Mouse (Mus musculus) stomach, postnatal 0 days (tissue): ENCODE data around the gene Dnajc2. TPM values are rescaled to one million over a fixed set of nuclear protein-coding genes. Genes with fewer than 3 reads are reported as not detected.
A peak's percentile ranks its signal among the peaks of the same experiment; 100 is the strongest.

Source experiments
- ATAC-seq: fragments of 200-750 bp; cut with Nextera tagmentation; 2 replicates; pipeline ENCODE4 v1.8.0; 2017; ENCODE audit not compliant: low FRiP score, low TSS enrichment
- DNase-seq: peaks from one replicate; pipeline ENCODE4 v3.0.0-alpha.2; 2016; ENCODE audit warnings: low spot score
- H3K27ac ChIP-seq: fragments of 300-500 bp; sonication (generic); replicated peaks from 2 replicates; pipeline ENCODE4 v1.5.1; 2014; ENCODE audit warnings: mild to moderate bottlenecking, control low read depth
- H3K27me3 ChIP-seq: fragments of 300-500 bp; sonication (generic); 2 replicates; pipeline ENCODE4 v1.6.1; 2014; ENCODE audit warnings: low read length; ENCODE audit not compliant: control insufficient read depth, insufficient read depth
- H3K36me3 ChIP-seq: fragments of 300-500 bp; sonication (generic); 2 replicates; pipeline ENCODE4 v1.6.1; 2014; ENCODE audit warnings: low read length, mixed read lengths; ENCODE audit not compliant: control insufficient read depth, insufficient read depth
- H3K4me1 ChIP-seq: fragments of 300-500 bp; sonication (generic); replicated peaks from 2 replicates; pipeline ENCODE4 v1.6.1; 2014; ENCODE audit warnings: antibody characterized with exemption; ENCODE audit not compliant: control insufficient read depth, insufficient read depth
- H3K4me2 ChIP-seq: fragments of 300-500 bp; sonication (generic); replicated peaks from 2 replicates; pipeline ENCODE4 v1.6.1; 2014; ENCODE audit warnings: low read depth, mild to moderate bottlenecking, control low read depth, moderate library complexity
- H3K4me3 ChIP-seq: fragments of 300-500 bp; sonication (generic); 2 replicates; pipeline ENCODE4 v1.5.1; 2014; ENCODE audit warnings: low read depth, low read length, control low read depth
- H3K9ac ChIP-seq: fragments of 300-500 bp; sonication (generic); 2 replicates; pipeline ENCODE4 v1.6.1; 2014; ENCODE audit warnings: mild to moderate bottlenecking, low read length, control low read depth, mixed read lengths
- H3K9me3 ChIP-seq: fragments of 300-500 bp; sonication (generic); 2 replicates; pipeline ENCODE4 v1.6.1; 2016; ENCODE audit warnings: low read length; ENCODE audit not compliant: control insufficient read depth
- CTCF ChIP-seq: IDR thresholded peaks from 2 replicates; pipeline ENCODE4 v1.5.1; 2016; ENCODE audit warnings: antibody characterized with exemption, low read depth, mild to moderate bottlenecking, moderate library complexity
- EP300 ChIP-seq: optimal IDR thresholded peaks from 2 replicates; pipeline ENCODE3; 2016; ENCODE audit warnings: antibody characterized with exemption
- WGBS: fragments of 180-500 bp; shearing (Covaris S2); extraction: QIAGEN DNeasy Blood & Tissue Kit; methylation state at CpG from one replicate; pipeline ENCODE4 v1.1.7; 2014; 5-methylcytosine and 5-hydroxymethylcytosine counted together
- polyA plus RNA-seq: library from polyadenylated mRNA; unstranded; fragments of >200 nt; fragmentation: Nextera tagmentation; extraction: Ambion mirVana; gene quantifications from 2 replicates; pipeline ENCODE4 v1.2.1, GENCODE M21; 2015

Gene Dnajc2
- polyA plus RNA-seq, 1 experiment from 2014 or later = 43.6 TPM

DNA sequence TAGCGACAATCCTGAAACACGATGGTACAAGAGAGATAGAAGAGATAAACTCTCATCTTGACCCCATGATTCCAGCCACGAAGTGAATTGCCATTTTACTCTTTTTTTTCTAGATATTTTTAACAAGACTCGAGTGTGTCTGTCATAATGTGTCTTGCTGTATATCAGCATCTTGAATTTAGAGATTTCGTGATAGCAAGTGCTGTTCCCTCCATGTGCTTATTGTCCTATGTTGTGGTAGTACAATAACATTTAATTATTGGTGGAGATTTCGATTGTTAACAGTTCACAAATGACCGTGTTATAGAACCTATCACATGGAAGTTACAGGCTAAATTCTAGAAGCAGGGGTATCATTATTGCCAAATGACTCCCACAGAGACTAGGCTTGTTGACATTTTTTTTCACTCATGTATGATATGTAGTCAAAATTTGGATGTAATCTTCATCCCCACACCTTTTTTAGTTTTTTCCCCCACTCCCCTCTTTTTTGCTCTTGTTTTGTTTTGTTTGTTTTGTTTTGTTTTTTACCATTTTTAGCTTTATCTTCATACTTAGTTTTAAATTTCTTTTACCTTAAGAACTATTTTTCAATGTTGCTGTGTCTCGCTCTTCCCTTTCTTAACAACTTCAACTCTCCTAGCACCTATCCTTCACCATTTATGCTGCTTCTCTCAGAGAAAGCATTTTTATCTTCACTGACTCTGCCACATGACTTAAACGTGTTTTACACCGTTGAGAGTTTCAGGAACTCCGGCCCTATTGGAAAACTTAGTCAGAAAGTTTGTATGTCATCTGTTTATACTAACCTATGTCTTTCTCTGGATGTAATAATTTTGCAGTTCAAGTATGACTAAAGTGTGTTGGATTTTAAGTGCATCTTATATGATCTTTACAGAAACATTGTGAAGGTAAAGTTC is 2.4 kb upstream of the Dnajc2 start:
- Histone ChIP-seq H3K4me2 (peak overlapping the region; percentile 60), H3K36me3 (peaks cover 6% of the 10 kb centered on the region; the same call in 1 of the 2 replicates), H3K9ac (peak overlapping the region; percentile 91), H3K4me1 (no peaks in the 10 kb centered on the region), H3K27ac (peak overlapping the region; percentile 85), H3K9me3 (no peaks in the 10 kb centered on the region), H3K4me3 (peak overlapping the region; percentile 98), H3K27me3 (no peaks in the 10 kb centered on the region)
- DNase-seq (no peak), ATAC-seq (no peak)
- WGBS = 31% methylated on average over 11 of the region's 11 CpGs
- TF ChIP-seq EP300 (no peak), CTCF (no peak)

DNA sequence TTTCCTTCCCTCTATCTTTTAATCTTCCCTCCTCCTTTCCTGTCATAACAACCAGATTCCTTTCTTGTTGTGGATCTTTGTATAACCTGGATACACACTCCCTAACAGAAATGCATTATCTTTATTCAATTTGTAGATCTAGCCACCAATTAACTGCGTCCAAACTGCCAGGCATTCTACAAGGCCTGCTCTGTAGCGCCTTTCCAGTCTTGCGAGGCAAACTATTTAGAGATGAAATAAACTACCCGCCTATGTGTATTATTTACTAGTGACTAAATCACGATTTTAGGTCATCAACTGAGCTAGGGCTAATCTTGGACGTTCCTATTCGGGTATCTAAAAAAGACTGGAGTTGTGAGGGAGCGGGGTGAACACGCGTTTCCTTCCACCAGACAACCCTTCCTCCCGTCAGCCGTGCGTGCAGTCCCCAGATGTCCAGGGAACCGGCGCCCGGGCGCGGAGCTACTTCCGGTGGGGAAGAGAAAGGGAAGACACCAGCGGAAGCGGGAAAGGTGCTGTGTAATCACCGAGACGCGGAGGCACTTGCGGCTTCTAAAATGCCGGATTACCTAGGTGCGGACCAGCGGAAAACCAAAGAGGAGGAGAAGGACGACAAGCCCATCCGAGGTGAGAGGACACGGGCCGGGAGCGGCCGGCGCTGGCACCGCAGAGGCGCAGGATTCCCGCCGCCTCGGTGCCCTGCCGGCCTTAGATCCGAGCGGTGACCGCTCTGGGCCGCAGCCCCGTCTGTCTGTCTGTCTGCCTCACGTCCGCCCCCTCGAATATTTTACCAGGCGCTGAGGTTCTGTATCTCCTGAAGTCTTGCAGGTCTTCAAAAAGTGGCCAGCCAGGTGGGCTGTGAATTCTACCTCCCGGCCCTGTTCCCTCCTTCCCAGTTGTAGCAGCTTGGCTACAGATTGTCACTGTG is 1.5 kb upstream of the Dnajc2 start:
- Histone ChIP-seq H3K9ac (peak overlapping the region; percentile 91), H3K36me3 (peaks cover 7% of the 10 kb centered on the region; the same call in 1 of the 2 replicates), H3K27ac (peak overlapping the region; percentile 85), H3K4me1 (no peaks in the 10 kb centered on the region), H3K9me3 (no peaks in the 10 kb centered on the region), H3K4me2 (peak overlapping the region; percentile 60), H3K4me3 (peak overlapping the region; percentile 98), H3K27me3 (no peaks in the 10 kb centered on the region)
- no peak for TF ChIP-seq EP300
- no peak for TF ChIP-seq CTCF
- 2% methylated on average over 47 of the region's 51 CpGs for WGBS
- ATAC-seq (peak; percentile 91), DNase-seq (peak; percentile 94)

DNA sequence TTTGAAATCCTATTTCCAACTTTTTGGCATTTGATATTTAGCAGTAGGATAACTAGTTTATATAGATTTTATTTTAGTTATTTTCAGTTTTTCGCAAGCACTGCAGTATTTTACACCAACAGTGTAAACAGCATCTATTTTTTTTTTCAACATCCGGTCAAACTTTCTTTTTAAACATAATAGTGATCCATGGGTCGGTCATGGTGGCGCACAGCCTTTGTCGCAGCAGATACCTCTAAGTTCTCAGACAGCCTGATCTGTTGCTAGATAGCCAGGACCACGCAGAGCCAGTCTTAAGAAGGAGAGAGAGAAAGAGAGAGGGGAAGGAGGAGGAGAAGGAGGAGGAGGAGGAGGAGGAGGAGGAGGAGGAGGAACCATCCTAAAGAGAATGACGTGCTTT is 725 bp upstream of the Dnajc2 start:
- no peak for TF ChIP-seq CTCF
- TF ChIP-seq EP300 = no peak
- DNase-seq (no peak), ATAC-seq (no peak)
- Histone ChIP-seq H3K4me1 (no peaks in the 10 kb centered on the region), H3K27ac (no peak overlapping the region; the same call in 1 of the 2 replicates), H3K4me3 (no peak overlapping the region), H3K4me2 (peak overlapping the region; percentile 60; the same call in 1 of the 2 replicates), H3K9me3 (no peaks in the 10 kb centered on the region), H3K27me3 (no peaks in the 10 kb centered on the region), H3K9ac (no peak overlapping the region), H3K36me3 (peaks cover 13% of the 10 kb centered on the region; the same call in 1 of the 2 replicates)
- 79% methylated on average over 7 of the region's 7 CpGs for WGBS

DNA sequence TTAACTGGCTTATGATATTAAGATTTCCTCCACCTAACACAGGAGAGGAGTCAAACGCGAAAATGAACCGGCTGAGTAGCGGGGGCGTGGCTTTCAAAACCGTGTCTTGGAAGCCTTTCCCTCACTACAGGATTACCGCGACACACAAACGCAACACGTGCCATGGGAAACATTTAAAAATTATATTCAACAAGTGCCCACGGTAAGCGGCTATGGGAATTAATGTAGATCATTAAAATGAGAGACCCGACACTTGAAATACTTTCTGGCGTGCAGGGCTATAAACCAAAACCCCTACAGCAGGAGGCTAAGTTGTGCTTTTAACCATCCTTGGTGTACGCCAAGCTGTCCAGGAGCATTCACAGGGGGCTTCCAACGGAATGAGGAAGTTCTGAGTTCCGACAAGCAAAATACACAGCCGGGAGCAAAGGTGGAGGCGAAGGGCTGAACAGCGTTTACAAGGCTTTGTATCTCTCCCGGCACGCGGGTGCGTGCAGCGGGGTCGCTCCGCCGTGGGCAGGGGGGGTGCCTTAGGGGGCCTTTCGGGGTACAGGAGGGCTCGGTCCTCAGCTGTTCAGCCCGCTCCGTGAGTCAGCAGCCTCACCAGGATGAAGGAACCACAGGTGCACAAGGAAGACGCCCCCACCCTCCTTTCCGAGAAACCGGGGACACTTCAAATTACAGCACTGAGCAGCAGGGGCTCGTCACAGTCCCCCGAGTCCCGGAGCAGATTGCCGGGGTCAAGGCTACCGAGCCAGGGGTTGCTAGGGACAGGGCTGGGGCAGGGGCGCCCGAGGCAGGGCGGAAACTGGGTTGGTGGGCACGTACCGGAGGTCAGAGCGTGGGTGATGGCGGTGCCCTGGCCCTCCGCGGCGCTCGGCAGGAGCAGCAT is 644 bp downstream of the Dnajc2 start:
- H3K27ac ChIP-seq = peak overlapping the region; percentile 73
- H3K9ac ChIP-seq = peak overlapping the region; percentile 77
- no peaks in the 10 kb centered on the region for H3K4me1 ChIP-seq
- H3K36me3 ChIP-seq = peaks cover 14% of the 10 kb centered on the region; the same call in 1 of the 2 replicates
- H3K9me3 ChIP-seq = no peaks in the 10 kb centered on the region
- TF ChIP-seq CTCF (no peak), EP300 (no peak)
- DNase-seq (peak; percentile 42), ATAC-seq (peak; percentile 31)
- WGBS = under 1% methylated on average over 51 of the region's 51 CpGs
- peak overlapping the region; percentile 95 for H3K4me3 ChIP-seq
- peak overlapping the region; percentile 98 for H3K4me2 ChIP-seq
- no peaks in the 10 kb centered on the region for H3K27me3 ChIP-seq

DNA sequence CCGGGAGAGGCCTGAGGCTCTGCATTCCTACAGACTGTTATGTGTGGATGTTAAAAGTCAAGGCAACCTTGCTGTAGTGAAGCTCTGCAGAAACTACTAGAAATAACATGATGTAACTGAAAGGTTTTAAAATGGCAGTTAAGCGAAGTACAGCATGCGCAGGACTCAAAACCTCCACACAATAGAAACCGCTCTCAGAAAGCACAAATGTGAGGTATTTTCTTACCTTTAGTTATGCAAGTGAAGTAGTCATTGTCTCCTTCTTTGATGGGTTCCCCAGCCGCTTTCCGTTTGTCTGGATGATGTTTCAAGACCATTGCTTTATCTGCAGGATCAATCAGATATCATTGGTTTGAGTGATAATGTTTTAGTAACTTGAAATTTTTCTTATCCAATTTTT is 8.6 kb downstream of the Dnajc2 start:
- ATAC-seq = no peak
- TF ChIP-seq EP300 (no peak), CTCF (no peak)
- Histone ChIP-seq H3K27ac (no peak overlapping the region), H3K4me1 (no peaks in the 10 kb centered on the region), H3K4me2 (no peak overlapping the region), H3K36me3 (peaks cover 23% of the 10 kb centered on the region; the same call in 1 of the 2 replicates), H3K9ac (no peak overlapping the region), H3K9me3 (no peaks in the 10 kb centered on the region), H3K4me3 (no peak overlapping the region), H3K27me3 (no peaks in the 10 kb centered on the region)
- DNase-seq = no peak
- WGBS = 94% methylated on average over 6 of the region's 6 CpGs
